ENCODE assay signal across 16 mouse cellular contexts in the genomic region with DNA sequence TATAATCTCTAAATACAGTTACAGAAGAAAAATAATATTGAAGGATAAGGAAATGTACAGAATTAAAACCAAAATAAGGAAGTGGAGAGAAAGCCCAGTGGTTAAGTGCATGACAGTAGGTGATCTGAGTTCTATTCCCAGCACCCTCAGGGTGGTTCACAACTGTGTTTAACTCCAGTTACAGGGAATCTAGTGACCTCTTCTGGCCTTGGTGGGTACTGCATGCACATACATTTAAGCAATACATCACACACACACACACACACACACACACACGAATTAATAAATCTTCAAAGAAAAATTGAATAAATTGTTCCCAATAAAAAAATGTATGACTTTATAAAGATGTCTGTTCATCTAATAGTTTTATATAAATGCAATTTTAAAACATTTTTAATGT.
A peak's percentile ranks its signal among the peaks of the same experiment; 100 is the strongest.
DNase-seq lines count a peak whose midpoint lies in the region; ATAC-seq and TF ChIP-seq lines count a peak whose summit lies in the region.
"Had no signal": no experiment of that assay in that cellular context is flagged by ENCODE, and none has a peak within 500 bp of the region (broad histone marks: within the 10 kb centered on the region; RNA-seq: fewer than 3 reads in every experiment).

No protein-coding gene starts in this region.

- H3K27ac ChIP-seq in liver, embryonic 12.5 days = no peak overlapping the region
- no peak overlapping the region for H3K27ac ChIP-seq in ES-E14 (ENCODE audit: insufficient read depth, low read depth, low read length, poor library complexity, severe bottlenecking)
- H3K27ac ChIP-seq: embryonic facial prominence, embryonic 10.5 days; intestine, embryonic 15.5 days; limb, embryonic 10.5 days; lung, embryonic 15.5 days; midbrain, embryonic 13.5 days had no signal

- DNase-seq in CD4-positive, CD25-positive, alpha-beta regulatory T cell, adult 2 months (ENCODE audit: low read depth, low spot score) = peak; percentile 9
- DNase-seq in liver (peak; percentile 19), ES-E14 (ENCODE audit: low read depth, low spot score) (peak; percentile 15)
- no peak for DNase-seq in urinary bladder, adult 2 months (ENCODE audit: low spot score)
- no peak for DNase-seq in frontal cortex, postnatal 10 days (ENCODE audit: low spot score in 2 of 2)
- DNase-seq: cerebellum, adult 9-10 months; heart, postnatal 10 days; right cerebral cortex, postnatal 25 days had no signal

- H3K36me3 ChIP-seq in liver, embryonic 12.5 days = peaks cover 22% of the 10 kb centered on the region
- H3K36me3 ChIP-seq in ES-E14 (ENCODE audit: control insufficient read depth, insufficient read depth, low read length, poor library complexity, severe bottlenecking) = no peaks in the 10 kb centered on the region
- H3K36me3 ChIP-seq: intestine, embryonic 15.5 days; limb, embryonic 10.5 days; lung, embryonic 15.5 days; midbrain, embryonic 13.5 days had no signal

- in situ Hi-C loops in ES-E14 (cut with MboI; ENCODE audit: low sequenced_read_pairs in 2 of 2, unreplicated experiment in 2 of 2) = no loop called here

- no peaks in the 10 kb centered on the region for H3K27me3 ChIP-seq in liver, embryonic 12.5 days (replicated peaks)
- H3K27me3 ChIP-seq: intestine, embryonic 15.5 days; lung, embryonic 15.5 days; midbrain, embryonic 13.5 days had no signal

- no peak for ATAC-seq in CD4-positive, CD25-positive, alpha-beta regulatory T cell, adult 4 months
- no peak for ATAC-seq in liver, embryonic 12.5 days
- peak; percentile 61; the same call in 1 of the 2 replicates for ATAC-seq in megakaryocyte progenitor cell, adult 5-6 weeks (replicated peaks; ENCODE audit: poor library complexity)
- ATAC-seq: intestine, embryonic 15.5 days; midbrain, embryonic 13.5 days had no signal

- H3K9ac ChIP-seq in liver, embryonic 12.5 days = no peak overlapping the region
- H3K9ac ChIP-seq in ES-E14 (ENCODE audit: insufficient read depth, low read depth, low read length, poor library complexity, severe bottlenecking) = no peak overlapping the region
- H3K9ac ChIP-seq: intestine, embryonic 15.5 days; lung, embryonic 15.5 days; midbrain, embryonic 13.5 days had no signal

- H3K9me3 ChIP-seq in liver, embryonic 12.5 days (replicated peaks) = no peaks in the 10 kb centered on the region
- H3K9me3 ChIP-seq in ES-E14 (ENCODE audit: control insufficient read depth, insufficient read depth, low read depth, low read length) = no peaks in the 10 kb centered on the region
- H3K9me3 ChIP-seq: embryonic facial prominence, embryonic 10.5 days; intestine, embryonic 15.5 days; limb, embryonic 10.5 days; lung, embryonic 15.5 days; midbrain, embryonic 13.5 days had no signal

- no peak overlapping the region for H3K4me2 ChIP-seq in liver, embryonic 12.5 days
- H3K4me2 ChIP-seq: intestine, embryonic 15.5 days; lung, embryonic 15.5 days; midbrain, embryonic 13.5 days had no signal

- H3K4me3 ChIP-seq in liver, embryonic 12.5 days = no peak overlapping the region
- no peak overlapping the region for H3K4me3 ChIP-seq in ES-E14 (ENCODE audit: insufficient read depth in 1 of 2, low read depth in 1 of 2, low read length in 2 of 2, poor library complexity in 1 of 2, severe bottlenecking in 1 of 2)
- H3K4me3 ChIP-seq: embryonic facial prominence, embryonic 10.5 days; intestine, embryonic 15.5 days; limb, embryonic 10.5 days; lung, embryonic 15.5 days; midbrain, embryonic 13.5 days had no signal

- 48% methylated on average over 1 of the region's 1 CpGs for WGBS in liver, embryonic 12.5 days (ENCODE audit: insufficient replicate concordance)

- H3K4me1 ChIP-seq in liver, embryonic 12.5 days = no peaks in the 10 kb centered on the region
- no peaks in the 10 kb centered on the region for H3K4me1 ChIP-seq in ES-E14 (ENCODE audit: control insufficient read depth in 2 of 2, insufficient read depth in 2 of 2, low read length in 2 of 2, poor library complexity in 1 of 2)
- H3K4me1 ChIP-seq: intestine, embryonic 15.5 days; lung, embryonic 15.5 days had no signal

TF ChIP-seq in ES-E14, 5 proteins besides CTCF, POLR2A, EP300 and RAD21:
- no peak for TF ChIP-seq HCFC1 (IDR thresholded peaks at IDR 0.05; ENCODE audit: borderline replicate concordance, insufficient read depth, low read length)
- peak; percentile 67; the same call in 1 of the 2 replicates for TF ChIP-seq ZC3H11A (IDR thresholded peaks at IDR 0.05; ENCODE audit: borderline replicate concordance, low read depth, low read length)
- TF ChIP-seq MAFK (IDR thresholded peaks at IDR 0.05; ENCODE audit: insufficient read depth, low read depth, low read length) = no peak

Comparison
In these comparisons a context has a peak if more than half of its experiments do, and no peak if none do; other contexts are left out.
1. DNase-seq: peak in CD4-positive, CD25-positive, alpha-beta regulatory T cell, adult 2 months (single experiment), liver (single experiment) and ES-E14 (single experiment); none in urinary bladder, adult 2 months (single experiment) and frontal cortex, postnatal 10 days (0 of 2).